Mouse (Mus musculus) limb, embryonic 13.5 days (tissue): ENCODE results near the gene Prss46. TPM values are rescaled to one million over a fixed set of nuclear protein-coding genes. Genes with fewer than 3 reads are reported as not detected.
"Not testable (repeated sequence)": the region's sequence is repeated elsewhere in the genome, so short reads cannot be mapped to it uniquely, and the experiment has no call there.

ENCODE experiments used
- ATAC-seq: fragments of 200-750 bp; cut with Nextera tagmentation; 2 replicates; pipeline ENCODE4 v1.8.0; 2017; ENCODE audit warnings: low read depth, moderate number of reproducible peaks, moderate TSS enrichment; ENCODE audit not compliant: low FRiP score
- H3K27ac ChIP-seq: fragments of 300-500 bp; sonication (generic); 2 replicates; pipeline ENCODE4 v1.5.1; 2015; ENCODE audit warnings: inconsistent platforms, mild to moderate bottlenecking, moderate library complexity
- H3K27me3 ChIP-seq: fragments of 300-500 bp; sonication (generic); 2 replicates; pipeline ENCODE4 v1.6.1; 2015; ENCODE audit warnings: mild to moderate bottlenecking, inconsistent platforms
- H3K36me3 ChIP-seq: fragments of 300-500 bp; sonication (generic); 2 replicates; pipeline ENCODE4 v1.6.1; 2015; ENCODE audit warnings: inconsistent platforms, mild to moderate bottlenecking, moderate library complexity
- H3K4me1 ChIP-seq: fragments of 300-500 bp; sonication (generic); 2 replicates; pipeline ENCODE4 v1.6.1; 2015; ENCODE audit warnings: inconsistent platforms
- H3K4me2 ChIP-seq: fragments of 300-500 bp; sonication (generic); replicated peaks from 2 replicates; pipeline ENCODE4 v1.6.1; 2015; ENCODE audit warnings: inconsistent platforms, mild to moderate bottlenecking, moderate library complexity
- H3K4me3 ChIP-seq: fragments of 300-500 bp; sonication (generic); 2 replicates; pipeline ENCODE4 v1.5.1; 2015; ENCODE audit warnings: moderate library complexity, mild to moderate bottlenecking, inconsistent platforms
- H3K9ac ChIP-seq: fragments of 300-500 bp; sonication (generic); 2 replicates; pipeline ENCODE4 v1.6.1; 2015; ENCODE audit warnings: mild to moderate bottlenecking, inconsistent platforms
- H3K9me3 ChIP-seq: fragments of 300-500 bp; sonication (generic); 2 replicates; pipeline ENCODE4 v1.6.1; 2016; ENCODE audit warnings: inconsistent platforms
- WGBS: fragments of 180-500 bp; shearing (Covaris S2); methylation state at CpG from one replicate; pipeline ENCODE4 v1.1.7; 2015; 5-methylcytosine and 5-hydroxymethylcytosine counted together
- polyA plus RNA-seq: library from polyadenylated mRNA; unstranded; fragments of >200 nt; fragmentation: Nextera tagmentation; extraction: Ambion mirVana; gene quantifications from 2 replicates; pipeline ENCODE4 v1.2.1, GENCODE M21; 2015

Prss46 gene
- polyA plus RNA-seq, result not detected in 2 replicates

- Histone ChIP-seq H3K9ac (no peak within 1 kb of the TSS; the same call in 1 of the 2 replicates), H3K27ac (no peak within 1 kb of the TSS), H3K36me3 (no peaks in the 10 kb centered on the region), H3K27me3 (no peaks in the 10 kb centered on the region), H3K4me1 (no peaks in the 10 kb centered on the region), H3K4me2 (no peak within 1 kb of the TSS), H3K4me3 (no peak within 1 kb of the TSS), H3K9me3 (no peaks in the 10 kb centered on the region)
- WGBS, result 78% methylated on average over 10 of the region's 10 CpGs
- ATAC-seq, result no peak
These were observed at the start of gene Prss46 for GRCm38 (mm10) chr9:110844206-110844605. TSS of gene Prss46 (plus strand) at chr9:110844506.

GRCm38 (mm10) chr9:110797013-110797412, 47.3 kb upstream of the Prss46 start:
- H3K27ac ChIP-seq, result no peak overlapping the region
- H3K9ac ChIP-seq, result no peak overlapping the region
- no peaks in the 10 kb centered on the region for H3K4me1 ChIP-seq
- no peak overlapping the region for H3K4me2 ChIP-seq
- no peak overlapping the region for H3K4me3 ChIP-seq
- no peak for ATAC-seq
- H3K9me3 ChIP-seq, result no peaks in the 10 kb centered on the region
- no peaks in the 10 kb centered on the region for H3K27me3 ChIP-seq
- WGBS, result 83% methylated on average over 10 of the region's 10 CpGs
- H3K36me3 ChIP-seq, result no peaks in the 10 kb centered on the region

- Histone ChIP-seq H3K9me3 (no peaks in the 10 kb centered on the region), H3K4me3 (no peak within 1 kb of the TSS), H3K27me3 (no peaks in the 10 kb centered on the region), H3K4me1 (no peaks in the 10 kb centered on the region), H3K9ac (no peak within 1 kb of the TSS), H3K36me3 (no peaks in the 10 kb centered on the region), H3K4me2 (no peak within 1 kb of the TSS), H3K27ac (no peak within 1 kb of the TSS)
- 93% methylated on average over 14 of the region's 14 CpGs for WGBS
- ATAC-seq, result no peak
These were observed 46.4 kb upstream of the Prss46 start, which contains the start of gene Prss42 for GRCm38 (mm10) chr9:110797866-110798265. TSS of gene Prss42 (plus strand) at chr9:110798166.

GRCm38 (mm10) chr9:110800834-110801479, 43.3 kb upstream of the Prss46 start:
- Histone ChIP-seq H3K4me2 (no peak overlapping the region), H3K9ac (no peak overlapping the region), H3K36me3 (no peaks in the 10 kb centered on the region), H3K27ac (no peak overlapping the region), H3K4me1 (no peaks in the 10 kb centered on the region), H3K27me3 (no peaks in the 10 kb centered on the region), H3K9me3 (no peaks in the 10 kb centered on the region), H3K4me3 (no peak overlapping the region)
- WGBS, result 78% methylated on average over 8 of the region's 8 CpGs
- ATAC-seq, result no peak

GRCm38 (mm10) chr9:110803294-110803693, 41.0 kb upstream of the Prss46 start:
- no peak overlapping the region for H3K9ac ChIP-seq
- no peak overlapping the region for H3K4me2 ChIP-seq
- no peaks in the 10 kb centered on the region for H3K27me3 ChIP-seq
- no peaks in the 10 kb centered on the region for H3K36me3 ChIP-seq
- no peaks in the 10 kb centered on the region for H3K9me3 ChIP-seq
- ATAC-seq, result no peak
- no peak overlapping the region for H3K27ac ChIP-seq
- WGBS, result 59% methylated on average over 4 of the region's 4 CpGs
- no peaks in the 10 kb centered on the region for H3K4me1 ChIP-seq
- H3K4me3 ChIP-seq, result no peak overlapping the region

GRCm38 (mm10) chr9:110810051-110810450, 34.3 kb upstream of the Prss46 start:
- Histone ChIP-seq H3K4me2 (no peak overlapping the region), H3K9ac (no peak overlapping the region), H3K36me3 (no peaks in the 10 kb centered on the region), H3K4me3 (no peak overlapping the region), H3K27me3 (no peaks in the 10 kb centered on the region), H3K27ac (no peak overlapping the region), H3K4me1 (no peaks in the 10 kb centered on the region), H3K9me3 (no peaks in the 10 kb centered on the region)
- no peak for ATAC-seq
- WGBS, result 69% methylated on average over 4 of the region's 4 CpGs

GRCm38 (mm10) chr9:110813789-110814188, 30.5 kb upstream of the Prss46 start, which contains the start of gene Prss44:
TSS of gene Prss44 (plus strand) at chr9:110813994.
- H3K9ac ChIP-seq, result no peak within 1 kb of the TSS
- 57% methylated on average over 18 of the region's 18 CpGs for WGBS
- no peaks in the 10 kb centered on the region for H3K9me3 ChIP-seq
- no peaks in the 10 kb centered on the region for H3K27me3 ChIP-seq
- H3K36me3 ChIP-seq, result no peaks in the 10 kb centered on the region
- no peak within 1 kb of the TSS for H3K4me2 ChIP-seq
- no peaks in the 10 kb centered on the region for H3K4me1 ChIP-seq
- no peak within 1 kb of the TSS for H3K27ac ChIP-seq
- no peak for ATAC-seq
- no peak within 1 kb of the TSS for H3K4me3 ChIP-seq

GRCm38 (mm10) chr9:110820546-110820945, 23.8 kb upstream of the Prss46 start:
- not testable (repeated sequence) for H3K4me3 ChIP-seq, H3K4me2 ChIP-seq, H3K9ac ChIP-seq, H3K27ac ChIP-seq, H3K27me3 ChIP-seq, ATAC-seq, H3K36me3 ChIP-seq, H3K9me3 ChIP-seq, H3K4me1 ChIP-seq

GRCm38 (mm10) chr9:110821436-110821835, 22.9 kb upstream of the Prss46 start:
- Histone ChIP-seq H3K9me3 (no peaks in the 10 kb centered on the region; the same call in 1 of the 2 replicates), H3K36me3 (no peaks in the 10 kb centered on the region), H3K4me1 (peaks cover 8% of the 10 kb centered on the region), H3K4me3 (no peak overlapping the region), H3K9ac (no peak overlapping the region), H3K27ac (no peak overlapping the region), H3K27me3 (0 out of 2 replicates have a peak, but pooled peaks cover 4% of the 10 kb centered on the region), H3K4me2 (no peak overlapping the region)
- WGBS, result 86% methylated on average over 7 of the region's 7 CpGs
- ATAC-seq, result no peak

- no peak overlapping the region for H3K9ac ChIP-seq
- H3K4me3 ChIP-seq, result no peak overlapping the region
- H3K9me3 ChIP-seq, result no peaks in the 10 kb centered on the region; the same call in 1 of the 2 replicates
- no peak for ATAC-seq
- H3K36me3 ChIP-seq, result no peaks in the 10 kb centered on the region
- no peak overlapping the region for H3K4me2 ChIP-seq
- H3K27ac ChIP-seq, result no peak overlapping the region
- H3K27me3 ChIP-seq, result peaks cover 10% of the 10 kb centered on the region; the same call in 1 of the 2 replicates
- H3K4me1 ChIP-seq, result peaks cover 8% of the 10 kb centered on the region
- WGBS, result 58% methylated on average over 4 of the region's 4 CpGs
These were observed 18.9 kb upstream of the Prss46 start for GRCm38 (mm10) chr9:110825426-110825825.

- Histone ChIP-seq H3K9me3 (no peaks in the 10 kb centered on the region; the same call in 1 of the 2 replicates), H3K4me3 (no peak overlapping the region), H3K4me1 (peaks cover 8% of the 10 kb centered on the region), H3K27me3 (peaks cover 10% of the 10 kb centered on the region; the same call in 1 of the 2 replicates), H3K4me2 (no peak overlapping the region), H3K36me3 (no peaks in the 10 kb centered on the region), H3K9ac (no peak overlapping the region), H3K27ac (no peak overlapping the region)
- WGBS, result 73% methylated on average over 7 of the region's 7 CpGs
- no peak for ATAC-seq
These were observed 18.5 kb upstream of the Prss46 start for GRCm38 (mm10) chr9:110825832-110826231.

- peaks cover 8% of the 10 kb centered on the region for H3K4me1 ChIP-seq
- H3K9me3 ChIP-seq, result no peaks in the 10 kb centered on the region; the same call in 1 of the 2 replicates
- no peak within 1 kb of the TSS for H3K9ac ChIP-seq
- H3K4me3 ChIP-seq, result no peak within 1 kb of the TSS
- H3K27me3 ChIP-seq, result peaks cover 10% of the 10 kb centered on the region; the same call in 1 of the 2 replicates
- H3K27ac ChIP-seq, result no peak within 1 kb of the TSS
- no peaks in the 10 kb centered on the region for H3K36me3 ChIP-seq
- WGBS, result 70% methylated on average over 3 of the region's 3 CpGs
- no peak for ATAC-seq
- no peak within 1 kb of the TSS for H3K4me2 ChIP-seq
These were observed 17.9 kb upstream of the Prss46 start, which contains the start of gene Prss43 for GRCm38 (mm10) chr9:110826390-110826789. TSS of gene Prss43 (plus strand) at chr9:110826690.

- H3K9me3 ChIP-seq, result no peaks in the 10 kb centered on the region
- H3K27me3 ChIP-seq, result 0 out of 2 replicates have a peak, but pooled peaks cover 3% of the 10 kb centered on the region
- no peaks in the 10 kb centered on the region for H3K36me3 ChIP-seq
- H3K4me2 ChIP-seq, result no peak overlapping the region
- ATAC-seq, result no peak
- H3K4me3 ChIP-seq, result no peak overlapping the region
- no peaks in the 10 kb centered on the region for H3K4me1 ChIP-seq
- 73% methylated on average over 5 of the region's 5 CpGs for WGBS
- H3K27ac ChIP-seq, result no peak overlapping the region
- H3K9ac ChIP-seq, result no peak overlapping the region
These were observed 11.3 kb upstream of the Prss46 start for GRCm38 (mm10) chr9:110833021-110833420.
